Mouse (Mus musculus): ENCODE results near the gene Polr2l.

- TF ChIP-seq POLR2A (IDR thresholded peaks at IDR 0.05; ENCODE audit: control insufficient read depth, low read depth, low read length), result no peak
- TF ChIP-seq CTCF (IDR thresholded peaks at IDR 0.05; ENCODE audit: control insufficient read depth, insufficient read depth, insufficient replicate concordance, low read depth, low read length), result no peak
These were observed 2.2 kb downstream of the Polr2l start for GRCm38 (mm10) chr7:141472763-141473162.
